Mouse (Mus musculus) heart, adult 18-20 months (tissue): ENCODE measurements around the gene Crebrf. TPM values are rescaled to one million over a fixed set of nuclear protein-coding genes. Genes with fewer than 3 reads are reported as not detected.
A peak's percentile ranks its signal among the peaks of the same experiment; 100 is the strongest.

Experiments used
- DNase-seq, 2 experiments: peaks; one replicate each; pipeline ENCODE4 v3.0.0; 2021 to 2022; ENCODE audit warnings: mixed read lengths in 1 of 2
- total RNA-seq, 2 experiments: library from RNA; stranded (reverse); gene quantifications; 2 replicates each; pipeline ENCODE4 v1.2.3; 2021

Crebrf gene
- total RNA-seq, 2 experiments from 2014 or later = 64.6 to 75.1 TPM

DNA sequence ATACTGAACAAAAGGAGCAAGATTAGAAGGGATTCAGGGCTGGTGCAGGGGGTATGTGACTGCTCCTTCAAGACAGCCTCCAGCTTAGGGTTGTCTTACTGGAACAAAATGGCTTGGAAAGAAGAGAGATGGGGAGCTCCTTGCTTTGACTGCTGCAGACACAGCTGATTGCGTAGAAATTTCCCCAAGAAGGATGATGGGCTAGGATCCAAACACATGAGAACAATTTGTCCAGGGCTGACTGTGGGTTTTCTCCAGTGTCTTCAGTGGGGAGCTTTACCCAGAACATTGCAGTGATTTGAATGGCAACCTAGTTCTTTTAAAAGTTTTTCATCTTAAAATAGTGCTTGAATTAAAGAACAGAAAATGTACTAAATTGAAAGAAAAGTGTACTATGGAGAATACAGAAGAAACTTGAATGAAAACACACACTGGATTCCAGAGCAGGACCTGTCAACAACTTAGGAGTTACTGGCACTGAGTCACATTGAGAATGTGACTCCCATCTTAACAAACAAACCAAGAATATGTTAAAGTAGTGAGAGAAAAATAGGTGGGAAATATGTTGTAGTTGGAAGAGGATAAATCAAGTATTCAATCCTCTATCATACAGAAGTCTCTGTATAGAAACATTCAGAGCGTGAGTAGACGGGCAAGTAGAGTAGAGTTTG lies 63.1 kb downstream of the Crebrf start:
- peak; percentile 36 to 55 for DNase-seq

DNA sequence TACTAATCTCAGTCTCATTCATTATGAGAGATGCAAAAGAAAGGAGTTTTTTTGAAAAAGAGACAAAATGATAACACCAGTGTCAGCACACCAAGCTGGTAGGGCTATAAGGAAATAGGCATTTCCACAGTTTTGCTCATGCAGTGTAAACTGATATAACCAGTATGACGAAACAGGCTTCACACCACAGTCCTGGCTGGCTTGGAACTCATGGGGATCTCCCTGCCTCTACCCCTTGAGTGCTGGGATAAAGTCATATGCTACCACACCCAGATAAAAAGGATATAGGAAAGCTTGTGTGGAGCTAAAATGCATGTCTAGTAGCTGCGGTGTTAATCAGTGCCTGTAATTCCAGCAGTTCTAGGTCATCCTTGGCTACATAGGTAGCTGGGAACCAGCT lies 64.0 kb downstream of the Crebrf start:
- no peak for DNase-seq

DNA sequence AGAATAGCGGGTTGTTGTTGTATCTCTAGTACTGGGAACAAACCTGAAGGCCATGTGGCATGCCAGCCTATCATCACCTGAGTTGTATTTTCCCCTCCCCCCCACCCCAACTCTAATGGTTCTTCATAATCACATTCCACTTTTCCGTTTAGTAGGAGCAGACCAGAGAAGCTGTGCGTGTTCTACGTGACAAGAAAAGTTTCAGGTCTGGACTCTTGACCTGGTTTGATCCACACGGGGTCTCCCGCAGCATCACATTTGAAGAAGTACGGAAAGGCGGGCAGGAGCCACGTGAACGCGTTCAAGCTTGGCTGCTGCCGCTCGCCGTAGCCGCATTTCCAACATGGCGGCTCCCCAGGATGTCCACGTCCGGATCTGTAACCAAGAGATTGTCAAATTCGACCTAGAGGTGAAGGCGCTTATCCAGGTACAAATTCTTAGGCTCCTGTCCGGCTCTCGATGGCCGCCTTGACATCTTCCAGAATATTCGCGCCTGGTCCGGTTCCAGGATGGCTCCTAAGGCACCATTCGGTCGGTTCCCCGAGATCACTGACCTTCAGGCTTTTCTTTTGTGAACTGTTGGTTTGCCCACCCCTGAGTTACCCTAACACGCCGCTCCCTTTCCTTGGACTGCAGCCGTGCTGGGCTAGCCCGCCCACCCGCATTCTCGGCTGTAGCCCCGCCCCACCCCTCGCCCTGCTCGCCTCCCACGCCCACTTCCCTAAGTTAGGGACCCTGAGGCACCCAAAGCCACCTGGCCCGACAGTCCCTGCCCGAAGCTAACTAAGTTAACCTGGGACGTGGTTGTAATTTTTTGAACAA lies 65.5 kb downstream of the Crebrf start, which contains the start of gene Bnip1:
Gene Bnip1, plus strand, starts transcription at position 317 of the 822 bp plus-strand sequence.
- peak; percentile 83 to 87 for DNase-seq

DNA sequence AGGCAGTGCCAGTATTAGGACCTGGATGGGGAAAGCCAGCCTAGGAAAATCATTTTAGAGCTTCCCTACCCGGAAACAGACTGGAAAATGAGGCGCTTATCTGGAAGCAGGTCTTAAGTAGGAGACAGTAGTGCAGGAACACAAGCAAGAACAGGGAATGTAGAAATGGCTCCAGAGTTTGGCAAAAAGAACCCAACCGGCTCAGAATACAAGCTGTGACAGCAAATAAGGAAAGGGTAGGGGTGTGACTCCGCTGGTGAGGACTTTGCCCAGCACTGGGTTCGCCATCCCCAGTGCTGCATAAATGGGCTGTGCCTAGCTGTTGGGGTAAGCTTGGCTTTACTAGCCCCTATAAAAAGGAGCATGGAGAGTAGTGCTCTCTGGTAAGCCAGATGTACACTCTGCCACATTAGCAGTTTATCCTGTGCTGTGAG lies 66.2 kb downstream of the Crebrf start:
- DNase-seq = no peak

DNA sequence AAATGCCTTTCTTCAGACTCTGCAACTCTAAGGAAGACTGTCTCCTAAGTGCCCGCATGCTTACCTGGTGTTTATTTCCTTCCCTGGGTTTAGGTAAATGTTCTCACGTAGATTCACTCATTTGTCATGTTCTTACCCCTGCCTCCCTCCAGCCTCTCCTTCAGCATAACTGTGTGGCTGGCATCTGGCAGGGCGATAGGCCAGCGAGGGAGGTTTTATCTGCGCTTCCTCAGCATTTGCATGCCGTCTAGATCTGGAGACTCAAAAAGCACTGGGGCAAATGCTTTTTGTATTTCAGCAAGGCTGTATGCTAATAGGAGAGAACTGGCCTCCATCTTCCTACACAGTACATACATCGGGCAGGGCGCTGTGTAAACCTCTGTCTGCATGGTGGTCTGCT lies 69.1 kb downstream of the Crebrf start:
- no peak for DNase-seq

DNA sequence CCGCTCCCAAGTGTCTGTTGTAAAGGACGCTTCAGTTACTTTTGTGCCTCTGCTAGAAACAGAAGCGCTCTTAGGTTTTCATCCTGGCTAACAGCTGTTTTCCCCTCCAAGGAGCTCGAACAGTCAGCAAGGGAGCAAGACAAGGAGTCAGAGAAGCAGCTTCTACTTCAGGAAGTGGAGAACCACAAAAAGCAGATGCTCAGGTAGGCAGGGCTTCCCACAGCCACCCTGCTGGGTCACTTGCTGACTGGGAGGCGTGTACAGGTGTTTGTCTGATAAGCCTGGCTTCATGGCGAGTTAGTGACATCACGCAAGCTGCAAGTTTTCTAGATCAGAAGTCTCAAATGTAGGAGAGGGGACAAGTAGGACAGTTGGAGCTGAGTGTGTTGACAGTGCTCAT lies 71.1 kb downstream of the Crebrf start:
- no peak for DNase-seq

DNA sequence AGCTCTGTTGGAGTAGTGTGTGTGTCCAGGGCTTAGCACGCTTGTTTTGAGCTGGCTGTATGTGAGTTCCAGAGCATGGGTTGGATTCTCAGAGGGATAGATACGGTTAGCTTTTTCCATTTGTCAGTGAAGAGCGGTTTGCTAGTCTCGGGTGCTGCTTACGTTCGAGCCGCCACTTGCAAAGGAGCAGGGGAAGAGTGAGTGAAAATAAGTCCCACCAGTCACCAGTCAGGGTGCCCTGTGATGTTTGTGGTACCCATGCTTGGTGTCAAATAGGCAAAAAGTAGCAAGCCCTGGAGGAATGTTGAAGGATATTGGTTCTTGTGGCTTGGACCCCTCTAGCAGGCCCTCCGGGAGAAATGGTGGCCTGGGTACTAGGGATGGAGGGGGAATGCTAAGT lies 73.5 kb downstream of the Crebrf start:
- no peak for DNase-seq

DNA sequence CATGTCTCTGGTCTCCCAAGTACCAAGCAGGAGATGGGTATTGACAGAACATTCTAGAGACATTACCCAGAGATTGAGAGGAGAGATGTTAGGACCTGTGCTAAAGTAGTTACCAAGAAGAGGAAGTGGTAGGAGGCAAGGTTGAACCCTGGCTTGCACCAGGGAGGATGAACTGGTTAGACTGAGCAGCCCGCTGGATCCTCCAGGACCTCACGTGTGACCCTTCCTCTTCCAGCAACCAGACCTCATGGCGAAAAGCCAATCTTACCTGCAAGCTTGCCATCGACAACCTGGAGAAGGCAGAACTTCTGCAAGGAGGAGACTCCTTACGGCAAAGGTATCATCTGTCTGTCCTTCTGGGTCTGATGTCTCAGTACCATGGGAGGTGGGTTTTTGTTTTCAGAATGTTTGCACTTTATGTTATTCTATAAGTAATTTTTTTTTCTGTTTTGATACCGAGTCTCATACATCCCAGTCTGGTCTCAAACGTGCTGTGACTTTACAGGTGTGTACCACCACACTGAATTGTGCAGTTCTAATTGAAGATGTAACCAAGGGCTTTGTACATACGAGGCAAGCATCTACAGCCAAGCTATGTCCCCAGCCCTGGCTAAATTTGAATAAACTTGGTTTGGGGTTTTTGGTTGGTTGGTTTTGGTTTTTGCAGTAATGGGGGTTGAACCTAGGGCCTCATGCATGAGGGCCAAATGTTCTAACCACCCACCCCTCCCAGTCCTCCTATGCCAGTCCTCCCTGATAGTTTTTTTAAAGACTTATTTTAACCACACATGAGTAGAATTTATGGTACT lies 74.2 kb downstream of the Crebrf start:
- no peak for DNase-seq

DNA sequence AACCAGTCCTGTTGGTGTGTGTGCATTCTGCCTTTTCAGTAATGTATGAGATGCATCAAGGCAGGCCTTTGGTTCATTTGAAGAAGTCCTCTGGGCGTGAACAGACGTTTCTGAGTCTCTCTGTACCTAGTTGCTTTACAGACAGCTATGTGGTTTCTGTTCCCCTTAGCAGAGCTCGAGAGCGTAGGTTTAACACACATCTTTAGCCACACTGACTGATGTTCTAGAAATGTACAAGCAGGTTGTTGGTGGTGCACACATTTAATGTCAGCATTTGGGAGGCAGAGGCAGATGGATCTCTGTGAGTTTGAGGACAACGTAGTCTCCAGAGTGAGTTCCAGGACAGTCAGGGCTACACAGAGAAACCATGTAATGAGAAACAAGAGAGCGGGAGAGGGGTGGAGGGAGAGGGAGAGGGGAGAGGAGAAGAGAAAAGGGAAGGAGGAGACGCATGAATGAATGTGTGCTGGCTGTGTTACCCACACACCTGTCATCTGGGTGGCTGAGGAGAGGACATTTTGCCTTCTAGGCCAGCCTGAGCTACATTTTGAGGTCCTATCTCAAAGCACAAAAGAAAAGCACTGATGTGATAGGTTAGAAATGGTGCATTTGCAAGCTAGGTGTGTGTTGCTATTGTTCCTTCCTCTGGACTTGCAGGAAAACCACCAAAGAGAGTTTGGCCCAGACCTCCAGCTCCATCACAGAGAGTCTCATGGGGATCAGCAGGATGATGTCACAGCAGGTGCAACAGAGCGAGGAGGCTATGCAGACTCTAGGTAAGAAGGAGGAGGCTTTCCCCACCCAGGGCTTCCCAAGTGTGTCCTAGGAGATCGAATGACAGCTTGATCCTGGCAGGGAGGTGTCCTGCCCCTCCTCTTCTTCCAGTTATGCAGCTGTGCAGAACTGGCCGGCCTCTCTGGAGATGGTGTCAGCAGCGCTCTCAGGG lies 75.1 kb downstream of the Crebrf start:
- no peak for DNase-seq

DNA sequence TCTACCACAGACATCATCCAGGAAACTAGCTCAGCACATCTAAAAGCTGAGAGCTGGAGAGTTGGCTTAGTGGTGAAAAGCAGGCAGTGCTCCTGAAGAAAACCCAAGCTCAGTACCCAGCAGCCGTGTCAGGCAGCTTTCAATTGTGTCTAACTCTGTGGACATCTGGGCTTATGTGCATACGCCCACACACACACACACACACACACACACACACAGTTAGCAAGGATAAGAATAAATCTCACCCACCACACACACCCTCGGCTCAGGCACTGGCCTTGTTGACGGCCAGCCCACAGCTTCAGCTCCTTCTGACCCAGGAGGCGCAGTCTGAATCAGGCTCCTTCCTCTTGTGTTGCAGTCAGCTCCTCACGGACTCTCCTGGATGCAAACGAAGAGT lies 76.1 kb downstream of the Crebrf start:
- no peak for DNase-seq

DNA sequence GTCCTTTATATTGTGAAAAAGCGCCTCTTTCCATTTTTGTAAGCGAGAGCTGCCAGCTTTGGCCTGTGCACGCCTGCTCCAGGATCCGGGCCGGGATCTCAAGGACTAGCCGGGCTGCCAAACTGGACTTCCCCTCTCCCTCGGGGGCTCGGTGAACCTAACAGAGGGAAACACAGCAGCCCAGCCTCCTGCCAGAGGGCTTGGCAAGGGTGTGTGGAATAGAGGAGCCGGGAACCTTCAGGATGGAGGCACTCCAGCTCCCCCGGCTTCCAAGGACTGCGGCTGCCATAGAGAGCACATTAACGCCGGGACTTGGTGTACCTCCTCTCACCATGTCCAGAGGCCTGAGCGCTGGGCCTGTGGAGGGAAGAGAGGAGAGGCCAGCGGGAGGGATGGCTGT lies 76.6 kb downstream of the Crebrf start:
- peak; percentile 48 to 75 for DNase-seq

DNA sequence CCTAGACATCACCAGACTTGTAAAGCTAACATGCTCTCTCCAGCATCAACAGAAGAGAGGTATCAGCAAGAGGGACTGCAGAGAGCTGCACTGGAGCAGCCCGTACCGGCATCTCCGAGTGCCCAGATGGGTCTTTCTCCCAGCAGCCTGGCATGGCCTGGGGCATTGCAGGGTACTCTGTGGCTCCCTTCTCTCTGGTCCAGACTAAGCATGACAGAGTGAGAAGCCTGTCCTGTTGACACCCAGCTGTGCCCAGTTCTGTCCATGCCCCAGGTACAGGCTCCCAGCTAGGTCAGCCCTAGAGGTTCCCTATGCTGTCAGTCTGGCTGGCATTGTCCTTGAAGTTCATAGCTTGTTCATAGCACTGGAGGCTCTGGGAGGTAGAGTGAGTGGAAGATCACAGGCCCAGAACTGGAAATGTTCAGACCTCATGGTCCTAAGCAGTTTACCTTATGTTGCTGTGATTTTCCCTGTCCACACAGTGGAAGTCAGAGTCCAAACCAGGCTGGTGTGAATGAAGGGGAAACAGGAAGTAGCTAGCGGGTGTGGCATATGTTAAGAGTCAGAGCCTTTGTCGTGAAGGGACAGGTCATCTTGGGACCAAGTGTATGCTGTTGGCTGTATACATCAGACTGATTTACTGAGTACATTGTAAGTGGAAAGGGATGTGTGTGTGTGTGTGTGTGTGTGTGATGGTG lies 77.8 kb downstream of the Crebrf start:
- no peak for DNase-seq

DNA sequence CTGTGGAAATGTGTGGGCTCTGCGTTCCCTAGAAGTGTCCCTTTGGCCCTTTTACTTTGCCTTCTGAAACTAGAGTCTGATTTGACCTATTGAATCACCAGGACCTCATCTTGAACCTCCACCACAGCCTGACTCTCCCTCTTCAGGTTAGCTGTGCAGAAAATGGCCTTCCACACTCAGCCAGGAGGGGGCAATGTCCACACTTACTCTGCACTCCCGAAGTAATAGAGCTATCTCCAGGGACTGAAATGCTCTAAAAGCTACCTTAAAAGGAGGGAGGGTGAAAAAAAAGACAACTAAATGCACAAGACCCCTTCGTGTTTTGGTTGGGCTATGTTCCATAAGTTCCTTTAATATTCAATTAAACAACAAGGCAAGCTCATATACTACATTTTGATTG lies 79.3 kb downstream of the Crebrf start:
- DNase-seq = peak; percentile 54 to 78

DNA sequence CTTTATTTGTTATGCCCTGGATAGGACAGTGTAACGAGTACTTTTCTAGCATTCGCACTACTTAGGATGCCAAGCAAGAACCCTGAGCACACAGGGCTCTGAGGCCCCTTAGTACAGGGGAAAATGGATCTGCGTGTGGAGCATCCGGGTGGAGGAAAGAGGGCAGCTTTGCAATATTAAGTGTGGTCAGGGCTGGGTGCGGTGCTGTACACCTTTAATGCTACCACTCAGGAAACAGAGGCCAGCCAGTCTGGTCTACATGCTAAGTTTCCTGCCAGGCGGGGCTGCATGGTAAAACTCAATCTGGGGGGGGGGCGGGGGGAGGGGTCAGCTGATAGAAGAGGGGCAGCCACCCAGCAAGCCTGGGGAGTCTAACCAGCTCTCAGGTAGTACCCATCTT lies 79.9 kb downstream of the Crebrf start:
- no peak for DNase-seq

DNA sequence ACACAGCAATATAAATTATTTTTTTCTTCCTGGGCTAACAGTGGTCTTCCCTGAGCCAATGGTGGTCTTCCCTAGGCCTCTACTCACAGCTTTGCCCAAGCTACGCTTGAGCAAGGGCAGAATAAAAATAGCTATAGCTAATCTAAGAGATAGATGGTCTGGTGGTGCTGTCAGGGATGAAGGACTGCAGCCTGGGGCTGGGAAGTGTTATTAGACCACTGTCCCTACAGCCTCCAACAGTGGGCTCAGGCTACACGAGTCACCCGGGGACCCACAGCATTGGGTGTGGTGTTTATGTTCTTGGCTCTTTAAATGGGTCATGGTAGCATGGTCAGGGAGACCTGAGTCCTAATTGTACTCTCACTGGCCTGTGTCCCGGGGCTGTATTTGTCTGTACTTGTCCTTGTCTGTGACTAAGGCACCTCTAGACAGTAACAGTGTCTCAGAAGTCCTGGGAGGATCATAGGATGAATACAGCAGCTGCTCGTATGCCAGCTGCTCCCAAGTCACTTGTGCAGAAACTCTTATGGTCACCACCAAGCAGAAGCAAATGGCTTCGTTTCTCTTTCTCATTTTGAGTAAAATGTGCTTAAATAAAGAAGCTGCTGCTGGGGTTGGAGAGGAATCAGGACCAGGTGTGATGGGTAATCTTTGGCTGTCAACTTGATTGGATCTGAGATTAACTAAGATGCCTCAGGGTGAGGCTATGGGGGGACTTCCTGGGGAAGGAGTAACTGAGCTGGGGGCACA lies 82.1 kb downstream of the Crebrf start:
- DNase-seq = no peak

DNA sequence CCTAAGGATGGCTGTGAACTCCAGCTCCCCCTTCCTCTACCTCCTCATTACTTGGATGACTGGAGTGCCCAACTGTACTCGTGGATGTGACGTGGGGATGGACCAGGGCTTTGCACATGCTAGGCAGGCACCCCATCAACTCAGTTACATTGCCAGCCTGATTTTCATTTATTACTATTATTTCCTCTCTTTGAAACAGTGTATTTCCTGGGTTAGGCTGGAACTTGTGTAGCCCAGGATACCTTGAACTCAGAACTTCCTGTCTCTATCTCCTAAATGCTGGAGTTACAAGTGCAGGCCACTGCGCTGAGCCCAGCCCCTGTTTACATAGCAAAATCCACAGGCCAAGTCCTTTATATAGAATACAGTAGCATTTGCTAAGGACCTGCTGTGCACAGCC lies 87.4 kb downstream of the Crebrf start:
- DNase-seq = no peak

DNA sequence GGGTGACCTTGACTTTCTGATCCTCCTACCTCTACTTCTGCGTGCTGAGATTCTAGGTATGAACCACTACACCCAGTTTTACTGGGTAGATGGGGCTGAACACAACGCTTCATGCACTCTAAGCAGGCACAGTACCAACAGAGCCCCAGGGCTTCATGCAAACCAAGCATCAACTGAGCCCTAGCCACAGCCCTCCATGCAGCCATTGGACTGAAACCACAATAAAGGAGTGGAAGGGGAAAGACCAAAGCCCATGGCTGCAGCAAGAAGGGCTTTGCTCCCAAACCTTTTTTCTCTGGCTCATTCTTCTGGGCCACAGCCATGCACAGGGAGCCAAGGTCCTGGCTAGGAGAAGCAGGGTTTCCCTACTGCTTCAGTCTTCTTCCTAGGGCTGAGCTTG lies 97.2 kb downstream of the Crebrf start:
- no peak for DNase-seq

DNA sequence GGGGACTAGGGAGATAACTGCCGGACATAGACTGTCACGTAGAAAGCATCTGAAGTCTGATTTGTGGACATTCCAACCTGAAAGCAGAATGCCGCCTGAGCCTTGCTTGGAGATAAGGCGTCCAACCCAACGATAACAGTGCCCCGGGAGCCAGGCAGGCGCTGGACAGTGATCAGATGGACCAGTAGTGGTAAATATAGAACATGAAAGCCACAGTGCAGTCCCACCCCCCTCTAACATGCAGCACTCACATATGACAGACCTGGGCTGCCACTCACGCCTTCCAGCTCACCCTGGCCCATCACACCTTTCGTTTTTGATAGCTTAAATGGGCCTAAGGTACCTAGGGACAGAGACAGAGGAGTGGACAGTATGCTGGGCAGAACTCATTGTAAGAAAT lies 98.0 kb downstream of the Crebrf start:
- no peak for DNase-seq

DNA sequence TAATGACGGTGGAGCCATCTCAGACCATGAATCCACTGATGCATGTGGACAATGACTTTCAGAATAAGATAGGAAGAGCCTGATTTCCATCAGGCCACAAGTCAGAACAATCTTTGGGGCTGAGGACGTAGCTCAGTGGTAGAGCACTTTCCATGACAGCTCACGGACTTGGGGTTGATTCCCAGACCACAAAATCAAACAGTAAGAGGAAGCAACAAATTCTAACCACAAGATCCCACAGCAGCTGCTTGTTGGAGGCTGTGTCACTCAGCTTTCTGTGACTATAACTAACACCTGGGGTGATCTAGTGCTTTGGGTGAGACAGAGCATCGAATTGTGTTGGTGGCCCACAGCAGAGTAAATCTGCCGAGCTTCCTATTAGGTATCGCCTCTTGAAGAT lies 101.4 kb downstream of the Crebrf start:
- no peak for DNase-seq

DNA sequence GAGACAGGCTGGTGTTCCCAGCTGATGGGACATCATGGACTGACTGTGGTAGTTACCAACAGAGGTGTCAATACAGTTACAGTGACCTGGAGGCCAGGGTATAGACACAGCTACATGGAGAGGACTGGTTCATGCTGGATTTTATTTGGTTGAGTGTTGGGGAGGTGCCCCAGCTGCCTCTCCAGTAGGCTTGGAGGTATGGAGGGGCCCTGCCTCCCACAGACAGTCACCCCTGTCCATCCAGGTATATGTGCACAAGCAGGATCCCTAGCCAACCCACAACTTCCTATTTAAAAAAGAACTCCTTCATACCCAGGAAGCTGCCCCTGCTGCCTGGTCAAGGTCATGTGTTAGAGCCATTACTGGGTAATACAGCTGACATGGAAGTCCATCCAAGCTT lies 102.3 kb downstream of the Crebrf start:
- no peak for DNase-seq
